Mouse (Mus musculus) telencephalon, adult 2 months (tissue): ENCODE results near the gene Rapgef1.
"Not testable (repeated sequence)": the region's sequence is repeated elsewhere in the genome, so short reads cannot be mapped to it uniquely, and the experiment has no call there.

Source experiments
- DNase-seq: peaks from one replicate; pipeline ENCODE4 v3.0.0-alpha.2; 2011; ENCODE audit warnings: low read depth, low spot score

The Rapgef1 gene

DNA sequence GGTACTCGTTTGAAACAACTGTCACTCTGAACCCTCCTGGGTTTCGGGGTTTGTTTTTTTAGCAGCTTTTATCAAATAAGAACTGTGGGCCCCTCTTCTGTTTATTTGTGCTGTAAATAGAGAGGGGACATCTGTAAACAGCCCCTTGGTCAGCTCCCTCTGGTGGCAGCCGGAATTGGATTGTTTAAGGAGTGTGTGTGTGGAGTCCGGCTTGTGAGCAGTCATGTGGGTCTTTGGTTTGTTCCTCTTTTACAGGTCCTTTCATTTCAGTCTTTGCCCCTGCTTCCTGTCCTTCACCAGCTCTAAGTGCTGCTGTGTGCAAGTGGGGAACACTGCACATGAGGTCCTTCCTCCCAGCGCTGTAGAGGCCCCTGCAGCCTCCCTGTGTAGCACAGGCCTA is 119.8 kb downstream of the Rapgef1 start:
- peak; percentile 23 for DNase-seq

DNA sequence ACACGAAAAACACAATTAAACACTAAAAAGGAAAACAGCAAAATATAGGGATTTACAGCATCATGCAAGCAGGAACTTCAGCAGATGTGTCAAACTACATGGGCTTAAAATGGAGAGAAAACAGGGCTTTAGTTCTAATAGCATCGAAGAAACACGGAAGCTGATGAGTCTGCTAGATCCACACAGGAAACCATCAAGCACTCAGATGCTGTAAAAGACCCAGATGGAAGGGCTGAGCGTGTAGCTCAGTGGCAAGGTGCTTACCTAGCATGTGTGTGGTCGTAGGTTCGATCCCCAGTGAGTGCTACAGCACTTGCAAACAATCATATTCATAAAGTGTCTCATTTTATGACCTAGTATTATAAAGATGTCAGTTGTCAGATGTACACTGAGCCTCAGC is 121.7 kb downstream of the Rapgef1 start:
- no peak for DNase-seq

DNA sequence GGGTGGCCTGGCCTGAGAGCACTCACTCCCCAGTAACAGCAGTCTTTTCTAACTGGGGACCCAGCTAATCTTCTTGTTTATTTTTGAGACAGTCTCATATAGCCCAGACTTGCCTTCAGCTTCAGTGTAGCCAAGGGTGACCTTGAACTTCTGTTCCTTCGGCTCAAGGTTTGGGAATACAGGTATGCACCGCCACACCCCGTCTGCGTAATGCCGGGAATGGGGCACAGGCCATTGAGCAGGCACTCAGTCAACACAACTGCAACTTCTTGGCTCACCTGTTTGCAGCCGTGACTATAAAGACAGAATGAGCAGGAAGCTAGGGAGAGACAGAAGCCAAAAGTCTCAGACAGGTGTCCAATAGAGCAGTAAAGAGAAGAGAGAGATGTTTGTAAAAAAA is 124.7 kb downstream of the Rapgef1 start:
- DNase-seq: no peak

DNA sequence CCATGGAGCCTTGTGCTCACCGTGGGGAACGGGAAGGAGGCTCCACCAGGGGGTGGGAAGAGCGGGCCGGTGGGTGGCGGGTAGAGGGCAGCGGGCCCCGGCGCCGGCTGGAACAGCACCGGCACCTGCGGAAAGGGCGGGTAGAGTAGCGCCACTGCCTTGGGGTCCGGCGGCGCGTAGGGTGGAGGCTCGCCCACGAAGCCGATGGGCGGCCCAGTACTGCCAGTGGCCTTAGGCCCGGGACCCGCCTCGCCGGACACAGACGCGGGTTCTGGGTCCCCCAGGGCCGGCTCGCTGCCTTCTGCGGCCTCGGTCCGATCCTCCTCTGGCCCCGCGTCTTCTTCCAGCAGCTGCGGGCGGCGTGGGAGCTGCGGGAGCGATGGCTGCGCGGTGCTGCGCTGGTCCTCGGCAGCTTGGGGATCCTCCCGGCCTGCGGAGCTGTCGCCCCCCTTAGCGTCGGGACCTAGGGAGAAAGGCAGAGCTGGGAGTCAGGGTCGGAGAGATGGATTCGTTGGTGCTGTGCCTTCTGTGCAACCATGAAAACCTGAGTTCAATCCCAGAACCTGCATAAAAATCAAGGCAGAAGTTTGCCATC is 127.8 kb downstream of the Rapgef1 start:
- DNase-seq: no peak

DNA sequence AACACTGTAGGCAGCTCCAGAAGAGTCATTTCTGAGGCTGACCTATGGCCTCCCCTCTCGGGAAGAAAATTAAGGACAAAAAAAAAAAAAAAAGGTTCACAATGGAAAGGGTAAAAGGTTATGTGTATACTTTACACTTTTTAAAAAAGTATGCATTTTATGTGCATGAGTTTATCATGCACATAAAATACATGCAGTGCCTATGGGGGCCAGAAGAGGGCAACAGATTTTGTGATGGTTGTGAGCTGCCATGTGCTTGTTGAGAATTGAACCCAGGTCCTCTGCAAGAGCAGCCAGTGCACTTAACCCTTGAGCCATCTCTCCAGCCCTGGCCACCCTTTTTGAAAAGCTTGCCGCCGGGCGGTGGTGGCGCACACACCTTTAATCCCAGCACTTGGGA is 128.3 kb downstream of the Rapgef1 start:
- no peak for DNase-seq

DNA sequence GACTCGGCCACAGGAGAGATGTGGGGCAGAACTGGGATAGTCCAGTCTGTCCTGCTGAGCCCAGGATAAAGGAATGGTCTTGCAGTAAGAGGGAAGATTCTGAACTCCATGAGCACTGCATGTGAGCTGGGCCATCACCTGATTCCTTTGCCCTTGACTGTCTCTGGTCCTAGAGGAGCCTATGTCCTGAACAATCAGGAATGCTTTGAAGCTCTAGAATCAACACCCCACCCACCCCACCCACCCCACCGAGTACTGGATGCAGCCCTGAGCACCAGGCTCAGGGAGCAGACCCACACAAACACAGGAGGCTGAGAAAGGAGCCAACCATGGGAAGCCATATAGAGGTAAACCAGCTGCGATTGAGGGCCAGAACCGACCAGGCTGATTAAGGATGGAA is 129.0 kb downstream of the Rapgef1 start:
- DNase-seq: no peak

DNA sequence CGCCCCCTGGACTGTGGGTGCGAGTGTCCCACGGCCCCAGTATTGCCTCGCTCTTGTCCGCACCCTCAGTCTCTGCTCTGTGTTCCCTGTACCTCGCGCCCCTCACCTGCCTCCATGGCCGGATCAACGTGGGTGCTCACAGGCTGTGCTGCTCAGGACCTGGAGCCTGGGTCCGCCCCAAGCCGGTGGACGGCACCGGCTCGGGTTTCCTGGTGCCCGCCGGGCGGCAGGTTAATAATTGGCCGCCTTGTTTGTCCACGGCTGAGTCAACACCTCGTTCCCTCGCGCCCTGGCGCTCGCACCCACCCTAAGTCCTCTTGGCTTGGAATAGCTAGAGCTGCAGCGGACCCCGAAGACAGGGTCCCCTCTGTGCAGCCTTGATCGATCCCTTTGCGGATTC is 132.0 kb downstream of the Rapgef1 start, which contains the start of gene Gm13420:
Gene Gm13420 (minus strand): TSS at position 189 of the 400 bp plus-strand sequence.
- DNase-seq: no peak

DNA sequence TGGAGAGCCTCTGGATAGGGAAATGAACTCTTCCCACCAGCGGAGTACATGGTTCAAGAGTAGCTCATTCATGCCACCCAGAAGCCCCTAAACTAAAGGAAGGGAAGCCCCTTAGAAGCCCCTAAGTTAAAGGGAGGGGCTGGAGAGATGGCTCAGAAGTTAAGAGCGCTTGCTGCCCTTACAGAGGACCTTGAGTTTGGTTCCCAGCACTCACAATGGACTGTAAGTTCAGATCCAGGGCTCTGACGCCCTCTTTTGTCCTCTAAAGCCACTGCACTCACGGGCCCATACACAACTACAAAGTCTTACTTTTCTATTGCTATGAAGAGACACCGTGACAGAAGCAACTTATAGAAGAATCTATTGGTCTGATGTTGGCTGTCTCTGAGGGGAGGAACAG is 132.9 kb downstream of the Rapgef1 start:
- DNase-seq: no peak

DNA sequence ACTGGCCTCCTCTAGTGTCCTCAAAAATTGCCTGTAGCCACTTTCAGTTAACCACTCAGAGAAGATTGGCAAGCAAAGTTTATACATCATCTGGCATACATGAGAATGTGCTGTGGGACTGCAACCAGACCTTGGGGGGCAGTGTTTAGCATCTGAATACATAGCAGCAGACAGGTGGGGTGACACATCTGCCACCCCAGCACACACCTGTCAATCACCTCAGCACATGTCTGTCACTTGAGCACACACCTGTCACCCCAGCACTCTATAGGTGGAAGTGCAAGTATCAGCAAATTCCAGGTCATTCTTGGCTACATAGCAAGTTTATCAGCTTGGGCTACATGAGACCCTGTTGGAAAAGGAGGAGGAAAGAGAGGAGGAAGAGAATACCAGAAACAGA is 136.2 kb downstream of the Rapgef1 start:
- DNase-seq: no peak

DNA sequence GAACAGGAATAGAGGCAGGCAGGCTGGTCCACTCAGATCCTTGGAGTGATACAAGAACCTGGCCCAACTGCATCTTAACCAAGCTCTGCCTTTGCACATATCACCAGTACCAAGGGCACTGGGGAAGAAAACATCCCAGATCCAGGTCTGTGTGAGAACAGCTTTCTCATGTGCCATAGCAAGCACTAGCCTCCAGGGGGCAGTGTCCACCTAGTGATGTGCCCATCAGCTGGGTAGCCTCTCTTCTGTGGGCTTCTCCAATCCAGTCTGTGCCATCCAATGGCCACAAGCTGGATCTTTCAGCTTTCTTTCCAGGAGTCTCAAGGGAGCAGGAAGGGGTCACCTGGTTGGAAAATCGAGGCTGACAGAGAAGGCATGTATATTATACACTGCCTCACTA is 145.3 kb downstream of the Rapgef1 start:
- peak; percentile 16 for DNase-seq

DNA sequence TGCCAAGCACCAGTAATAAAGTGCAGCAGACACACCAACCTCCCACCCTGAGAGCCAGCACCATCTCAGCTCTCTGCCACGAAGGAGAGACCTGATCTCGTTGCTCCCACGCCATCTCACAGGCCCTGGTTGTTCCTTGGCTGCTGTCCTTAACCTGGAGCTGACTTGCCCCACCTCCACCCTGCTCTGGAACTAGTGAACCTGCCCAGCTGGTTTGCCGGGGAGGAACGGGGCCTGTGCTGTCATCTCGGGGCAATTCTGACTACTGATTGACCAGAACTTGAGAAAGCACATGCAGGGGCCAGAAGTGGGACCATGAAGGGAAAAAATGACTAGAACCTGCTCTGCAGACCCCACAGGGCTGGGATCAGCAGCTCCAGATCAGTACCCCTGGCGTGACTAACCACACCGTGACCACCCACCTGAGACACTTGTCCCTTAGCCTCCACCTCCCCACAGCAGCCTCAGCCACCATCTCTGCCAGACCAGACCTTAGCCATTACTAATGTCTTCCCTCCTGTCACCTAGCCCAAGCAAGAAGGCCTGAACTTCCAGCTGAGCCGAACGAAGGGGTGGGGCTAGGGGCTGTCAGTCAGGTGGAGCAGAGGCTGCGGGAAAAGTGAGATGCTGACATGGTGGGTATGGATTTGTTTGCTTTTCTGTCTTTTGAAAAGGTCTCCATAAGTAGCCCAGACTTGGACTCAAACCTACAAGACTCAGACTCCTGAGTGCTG is 148.6 kb downstream of the Rapgef1 start:
- DNase-seq: no peak

DNA sequence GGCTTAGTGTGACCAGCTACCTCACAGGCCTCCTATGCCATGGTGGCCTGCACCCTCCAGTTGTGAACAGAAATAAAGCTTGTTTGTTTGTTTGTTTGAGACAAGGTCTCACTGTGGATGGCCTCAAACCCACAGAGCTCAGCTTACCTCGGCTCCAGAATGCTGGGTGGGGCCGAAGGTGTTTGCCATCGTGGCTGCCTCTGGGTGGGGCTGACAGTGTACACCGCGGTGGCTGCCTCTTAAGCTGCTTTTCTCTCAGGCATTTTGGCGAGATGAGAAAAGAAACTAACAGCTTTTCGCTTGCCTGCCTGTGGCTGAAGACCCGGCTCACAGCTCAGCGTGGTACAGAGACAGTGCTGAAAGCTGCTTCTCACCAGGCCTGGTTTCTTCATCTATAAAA is 149.4 kb downstream of the Rapgef1 start:
- no peak for DNase-seq

DNA sequence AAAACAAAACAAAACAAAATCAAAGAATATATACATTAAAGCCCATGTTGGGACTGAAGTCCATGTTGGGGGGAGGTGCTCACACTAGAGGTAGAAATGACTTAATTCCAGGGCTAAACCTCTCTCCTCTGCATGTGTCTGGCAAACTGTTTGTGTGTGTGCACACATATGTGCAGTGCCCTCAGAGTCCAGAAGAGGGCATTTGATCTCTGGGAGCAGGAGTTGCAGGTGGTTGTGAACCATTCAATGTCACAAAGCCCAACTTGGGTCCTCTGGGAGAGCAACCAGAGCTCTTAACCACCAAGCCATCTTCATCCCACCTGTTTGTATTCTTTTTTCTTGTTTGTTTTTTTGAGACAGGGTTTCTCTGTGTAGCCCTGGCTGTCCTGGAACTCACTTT is 150.6 kb downstream of the Rapgef1 start:
- no peak for DNase-seq

DNA sequence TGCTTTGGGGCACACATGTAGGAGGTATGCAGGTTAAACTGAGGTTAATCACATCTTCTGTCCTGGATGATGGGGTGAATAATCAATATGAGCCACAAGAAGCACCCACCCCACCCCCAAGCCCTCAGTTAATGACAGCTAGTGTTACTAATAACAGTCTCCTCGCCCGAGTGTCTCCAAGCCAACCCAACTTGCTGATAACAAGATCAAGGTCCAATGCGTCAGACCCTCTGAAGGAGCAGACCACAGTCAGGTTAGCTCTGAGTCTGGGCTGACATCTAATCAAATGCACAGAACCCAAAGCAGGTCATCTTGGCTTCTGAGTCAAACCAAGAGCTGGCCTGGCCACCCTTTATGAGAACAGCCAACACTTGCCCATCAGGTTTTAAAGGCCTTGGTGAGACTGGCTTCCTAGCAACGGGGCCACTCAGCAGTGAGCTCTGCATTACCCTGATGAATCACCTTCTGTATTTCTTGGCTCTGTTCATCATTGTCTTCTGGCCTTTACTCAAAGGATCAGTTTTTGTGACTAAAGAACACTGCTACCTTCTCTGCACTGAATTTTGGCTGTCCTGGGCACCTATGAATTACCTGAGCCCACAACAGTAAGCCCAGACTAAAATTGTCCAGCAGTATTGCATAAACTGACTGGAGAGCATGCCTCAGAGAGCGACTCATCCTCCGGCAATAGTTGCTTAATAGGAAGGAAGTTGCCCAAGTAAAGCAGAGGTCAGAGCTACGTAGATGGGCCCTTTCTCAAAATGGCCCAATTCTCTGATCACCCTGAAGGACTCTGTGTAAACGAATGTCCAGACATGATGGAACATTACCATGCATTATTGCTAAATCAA is 152.3 kb downstream of the Rapgef1 start:
- no peak for DNase-seq

DNA sequence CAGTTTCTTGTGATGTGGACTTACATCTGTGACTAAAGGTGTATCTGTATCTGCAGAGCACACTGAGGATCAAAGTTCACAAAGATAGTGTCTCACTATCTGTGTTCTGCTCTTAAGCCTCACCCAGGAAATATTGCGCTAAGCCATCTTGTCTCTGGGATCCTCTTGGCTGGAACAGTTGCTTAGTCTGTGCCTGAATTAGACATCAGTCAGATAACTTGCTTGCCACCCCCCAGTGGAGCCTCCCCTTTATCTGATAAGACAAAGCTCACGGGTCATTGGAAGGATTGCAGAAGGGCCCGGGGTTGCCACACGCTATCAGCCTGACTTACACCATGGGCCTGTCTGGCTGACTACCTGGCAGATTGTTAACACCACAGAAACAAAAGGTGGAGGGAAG is 153.8 kb downstream of the Rapgef1 start:
- no peak for DNase-seq

DNA sequence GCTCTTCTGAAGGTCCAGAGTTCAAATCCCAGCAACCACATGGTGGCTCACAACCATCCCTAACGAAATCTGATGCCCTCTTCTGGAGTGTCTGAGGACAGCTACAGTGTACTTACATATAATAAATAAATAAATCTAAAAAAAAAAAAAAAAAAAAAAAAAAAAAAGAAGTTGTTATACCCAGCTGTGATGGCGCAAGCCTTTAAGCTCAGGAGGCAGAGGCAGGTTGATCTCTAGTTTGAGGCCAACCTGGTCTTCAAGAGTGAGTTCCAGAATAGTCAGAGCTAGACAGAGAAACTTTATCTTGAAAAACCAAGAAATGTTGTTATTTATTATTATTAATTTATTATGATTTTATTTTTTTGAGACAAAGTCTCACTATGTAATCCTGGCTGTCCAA is 161.7 kb downstream of the Rapgef1 start:
- DNase-seq: not testable (repeated sequence)

DNA sequence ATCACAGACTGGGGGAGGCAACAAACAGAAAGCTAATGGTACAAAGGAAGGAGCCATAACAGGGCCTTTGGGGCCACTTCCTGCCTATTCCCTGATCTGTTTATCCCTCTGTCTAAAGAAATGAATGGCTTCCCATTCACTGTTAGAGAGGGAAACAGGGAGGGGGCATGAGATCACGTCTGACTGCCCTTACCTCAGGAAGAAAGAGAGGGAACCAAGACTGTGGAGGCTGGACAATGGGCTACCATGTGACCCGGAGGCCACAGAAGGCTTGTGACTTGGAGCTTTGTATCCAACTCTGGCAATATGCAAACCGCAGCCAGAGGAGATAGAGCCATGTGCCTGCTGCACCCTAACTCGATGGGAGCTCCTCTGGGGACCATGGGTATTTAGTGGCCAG is 164.8 kb downstream of the Rapgef1 start:
- DNase-seq: peak; percentile 5

DNA sequence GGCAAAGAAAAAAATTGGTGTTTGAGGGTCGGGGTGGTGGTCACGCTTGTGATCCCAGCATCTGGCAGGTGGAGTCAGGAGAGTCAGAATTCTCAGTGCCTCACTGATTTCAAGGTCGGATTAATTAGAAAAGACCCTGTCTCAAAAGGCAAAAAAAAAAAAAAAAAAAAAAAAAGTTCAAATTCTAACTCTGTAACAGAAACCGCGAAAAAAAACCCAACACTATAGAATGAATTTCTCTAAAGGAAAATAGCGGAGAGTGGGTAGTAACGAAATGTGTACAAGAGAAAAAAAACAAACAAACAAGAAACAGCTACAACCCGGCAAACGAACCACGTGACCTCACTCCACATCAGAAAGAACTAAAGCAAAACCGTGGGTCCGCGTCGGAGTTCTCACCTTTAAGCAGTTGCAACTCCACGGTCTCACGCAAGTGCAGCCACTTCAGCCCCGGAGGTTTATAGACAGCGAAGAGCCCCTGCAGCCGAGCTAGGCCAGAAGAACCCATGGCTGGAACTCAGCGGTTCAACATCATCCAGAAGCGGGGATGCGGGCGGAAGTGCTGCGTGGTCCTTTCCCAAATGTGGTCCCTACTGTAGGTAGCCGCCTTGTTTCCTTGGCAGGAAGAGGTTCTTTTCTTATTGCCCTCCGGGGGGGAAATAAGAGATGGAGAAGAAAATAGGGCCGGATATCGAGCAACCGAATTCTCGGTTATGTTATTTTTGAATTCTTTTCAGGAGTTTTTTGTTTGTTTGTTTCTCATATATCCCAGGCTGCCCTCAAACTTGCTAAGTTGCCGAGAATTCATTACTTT is 167.8 kb downstream of the Rapgef1 start, which contains the start of gene Coq4:
Gene Coq4 (plus strand): TSS at position 390 of the 814 bp plus-strand sequence.
- peak; percentile 98 for DNase-seq

DNA sequence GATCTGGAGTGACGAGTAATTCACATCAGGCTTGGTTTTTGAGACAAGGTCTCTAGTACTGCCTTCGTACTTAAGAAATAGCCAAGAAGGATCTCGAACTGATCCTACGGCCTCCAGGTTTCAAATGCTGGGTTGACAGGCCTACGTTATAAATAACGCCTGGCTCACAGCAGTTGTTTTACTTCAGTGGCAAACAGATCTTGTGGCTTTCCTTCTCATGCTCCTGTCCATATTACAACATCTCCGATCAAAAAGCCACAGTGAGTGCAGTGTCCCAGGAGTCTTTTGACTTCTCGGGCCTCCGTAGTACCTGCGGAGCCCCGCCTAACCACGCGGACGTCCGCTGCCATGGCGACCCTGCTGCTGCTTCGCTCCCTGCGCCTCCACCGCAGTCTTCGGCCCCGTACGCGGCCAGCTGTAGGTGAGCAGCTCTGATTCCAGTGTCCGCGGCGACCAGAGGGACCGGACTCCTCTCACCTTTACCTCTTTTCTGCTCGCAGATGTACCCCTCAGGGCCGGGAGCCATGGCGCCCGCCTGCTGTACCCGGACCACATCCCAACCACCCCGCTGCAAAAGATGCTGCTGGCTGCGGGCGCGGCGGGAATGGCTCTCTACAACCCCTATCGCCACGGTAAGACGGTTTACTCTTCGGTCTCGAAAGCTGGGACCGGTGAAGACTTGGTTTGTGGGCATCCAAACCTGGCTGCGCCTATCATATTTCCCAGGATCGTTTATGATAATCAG is 168.6 kb downstream of the Rapgef1 start, which contains the start of gene Trub2:
Gene Trub2 (minus strand): TSS at position 566 of the 745 bp plus-strand sequence.
- peak; percentile 86 for DNase-seq
